Mouse (Mus musculus) layer of hippocampus, adult 6 months (tissue): ENCODE results near the gene Tatdn3. TPM values are rescaled to one million over a fixed set of nuclear protein-coding genes. Genes with fewer than 3 reads are reported as not detected.

Source experiments
- long read RNA-seq, 2 experiments: library from polyadenylated mRNA; unstranded; transcript quantifications; one replicate each; pipeline ENCODE4 v2.0.0; 2019 to 2020
- polyA plus RNA-seq: library from polyadenylated mRNA; unstranded; fragments of <200 nt; fragmentation: Nextera tagmentation; gene quantifications from 2 replicates; pipeline ENCODE4 v1.2.3, GENCODE M21; 2021

The Tatdn3 gene
- polyA plus RNA-seq: 6.5 and 7.0 TPM in 2 replicates
- long read RNA-seq, experiment 1, transcript Tatdn3-204 (10 exons, 1,242 nt): major isoform, 5 of 13 reads
- long read RNA-seq, experiment 1, partial matches to known transcripts: 0 of 13 reads
- long read RNA-seq, experiment 1, other reads (novel, unspliced or antisense): 4 of 13 reads
- long read RNA-seq, experiment 2, partial matches to known transcripts: 2 of 15 reads
- long read RNA-seq, experiment 2, other reads (novel, unspliced or antisense): 5 of 15 reads

DNA sequence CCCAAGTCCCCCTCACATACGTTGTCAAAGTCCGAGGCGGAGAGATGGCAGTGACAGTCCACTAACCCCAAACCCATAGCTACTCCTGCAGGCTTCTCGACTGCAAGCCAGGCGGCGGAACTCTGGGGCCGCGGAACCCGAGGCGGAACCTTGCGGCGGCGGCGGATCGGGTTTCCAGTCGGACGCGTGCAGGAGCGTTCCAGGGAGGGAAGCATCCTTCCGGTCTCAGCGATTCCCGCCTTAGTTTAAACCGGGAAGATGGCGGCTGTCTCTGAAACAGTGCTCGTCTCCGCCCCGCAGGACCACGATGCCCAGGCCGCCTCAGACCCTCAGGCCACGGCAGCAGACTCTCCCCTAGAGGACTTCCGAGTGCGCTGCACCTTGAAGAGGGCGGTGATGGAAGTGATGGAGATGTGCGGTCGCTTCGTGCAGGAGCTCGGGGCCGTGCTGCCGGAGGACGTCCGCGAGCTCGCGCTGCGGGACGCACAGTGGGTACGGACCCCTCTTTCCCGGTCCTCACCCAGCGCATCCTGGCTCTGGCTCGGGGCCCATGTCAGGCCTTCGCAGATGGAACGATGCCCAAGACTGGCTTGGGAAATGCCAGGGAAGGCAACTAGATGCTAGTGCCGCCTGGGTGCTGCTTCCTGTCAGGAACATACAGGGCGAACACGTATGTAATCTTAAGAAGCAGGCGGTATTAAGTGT, at the start of gene Tatdn3, which contains the start of gene Nsl1:
Tatdn3 (minus strand) TSS at position 152 of the 705 bp plus-strand sequence.
Nsl1 (plus strand) TSS at position 232 of the 705 bp plus-strand sequence.

GRCm38 (mm10) chr1:191097802-191098747, 35.3 kb upstream of the Tatdn3 start, which contains the start of gene Batf3:
TSS of gene Batf3 (plus strand) at chr1:191097847.

DNA sequence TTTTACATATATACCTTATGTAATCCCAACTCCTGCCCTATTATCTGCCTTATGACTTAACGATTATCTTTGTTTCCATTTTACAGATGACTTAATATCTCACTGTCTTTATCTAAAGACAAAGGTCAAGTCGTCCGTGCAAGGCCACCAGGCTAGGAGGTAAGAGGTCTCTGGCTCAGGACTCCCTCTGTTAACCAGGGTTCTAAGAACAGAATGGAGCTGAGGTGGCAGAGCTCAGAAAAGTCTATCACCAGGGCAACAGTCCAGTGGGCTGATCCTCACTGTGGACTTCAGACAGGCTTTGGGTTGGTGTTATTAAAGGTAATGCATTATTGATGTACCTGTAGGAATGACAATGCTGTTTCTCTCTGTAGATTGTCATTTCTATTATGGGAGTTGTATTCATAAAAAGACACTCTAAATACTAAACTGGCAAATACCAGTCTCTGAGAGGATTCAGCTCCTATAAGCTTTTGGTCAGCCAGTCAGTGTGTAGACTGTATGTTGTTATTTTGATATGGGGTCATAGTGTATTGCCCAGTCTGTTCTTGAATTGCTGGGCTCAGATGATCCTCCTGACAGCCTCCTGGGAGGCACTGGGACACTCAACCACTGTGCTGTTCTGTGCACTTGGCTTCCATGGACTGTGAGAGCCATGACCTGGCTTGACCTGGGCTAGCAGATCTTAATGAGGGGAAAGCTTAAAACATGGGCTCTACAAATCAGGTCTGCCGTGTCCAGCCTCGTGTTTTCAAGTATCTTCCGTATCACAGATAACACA, 26.0 kb downstream of the Tatdn3 start, which contains the start of gene Spata45:
Spata45 (plus strand) TSS at position 86 of the 781 bp plus-strand sequence.

DNA sequence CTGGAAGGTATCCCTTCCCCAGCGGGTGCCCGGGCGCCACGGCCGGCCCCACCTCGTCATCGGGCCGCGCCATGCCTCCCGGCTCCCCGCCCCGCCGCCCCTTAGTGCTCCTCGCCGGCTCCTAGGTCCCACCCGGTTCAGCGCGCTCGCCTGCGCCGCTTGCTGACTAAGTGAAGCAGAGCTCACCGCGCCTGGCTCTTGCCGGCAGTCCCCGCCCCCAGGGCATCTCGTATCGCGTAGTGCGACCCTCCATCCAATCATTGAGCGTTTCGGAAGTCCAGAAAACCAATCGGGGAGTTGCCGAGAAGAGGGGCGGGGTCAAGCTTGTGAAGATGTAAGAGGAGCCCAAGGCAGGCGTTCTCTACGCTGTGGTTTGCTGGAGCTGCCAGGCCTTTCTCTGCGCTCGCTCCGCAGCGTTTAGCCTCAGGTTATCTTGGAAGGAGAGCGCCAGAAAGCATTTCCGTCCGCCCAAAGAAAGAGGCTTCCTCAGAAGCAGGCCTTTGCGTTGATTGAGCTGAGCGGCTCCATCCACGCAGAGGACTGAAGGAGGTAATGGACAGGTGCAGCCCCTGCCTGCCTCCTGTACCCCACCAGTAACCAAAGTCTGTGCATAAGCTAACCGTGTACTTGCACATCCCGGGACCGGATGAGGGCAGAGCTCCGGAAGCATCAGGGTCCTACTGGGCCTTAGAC, 36.6 kb downstream of the Tatdn3 start, which contains the start of gene Flvcr1:
Flvcr1 (minus strand) TSS at position 138 of the 693 bp plus-strand sequence.

Other genes with a start within 250 kb of the Tatdn3 start
- 12.1 and 13.6 TPM in 2 replicates for gene Rps6kc1, start 151.2 kb downstream of the Tatdn3 start, polyA plus RNA-seq
- gene Angel2, start 137.8 kb downstream of the Tatdn3 start, polyA plus RNA-seq: 26.2 and 28.6 TPM in 2 replicates
- gene Vash2, start 83.6 kb downstream of the Tatdn3 start, polyA plus RNA-seq: 0.41 and 0.51 TPM in 2 replicates
- 1.6 and 2.0 TPM in 2 replicates for gene Flvcr1, start 36.8 kb downstream of the Tatdn3 start, polyA plus RNA-seq
- 0.84 TPM in 1 of 2 replicates, not detected in the other for gene Spata45, start 26.3 kb downstream of the Tatdn3 start, polyA plus RNA-seq
- gene Nsl1, start 80 bp upstream of the Tatdn3 start, polyA plus RNA-seq: 0.15 and 0.31 TPM in 2 replicates
- gene Batf3, start 34.9 kb upstream of the Tatdn3 start, polyA plus RNA-seq: 3.1 and 4.5 TPM in 2 replicates
- gene Fam71a, start 101.9 kb upstream of the Tatdn3 start, polyA plus RNA-seq: not detected in 2 replicates
- 0.53 and 0.97 TPM in 2 replicates for gene Atf3, start 155.1 kb upstream of the Tatdn3 start, polyA plus RNA-seq